Mouse (Mus musculus) retina, postnatal 1 day (tissue): Measurements from ENCODE around the gene Pla2g2f.

Source experiments
- DNase-seq: peaks from one replicate; pipeline ENCODE4 v3.0.0-alpha.2; 2012

Pla2g2f gene

GRCm38 (mm10) chr4:138712621-138713020 is 44.8 kb downstream of the Pla2g2f start:
- DNase-seq = no peak

GRCm38 (mm10) chr4:138712096-138712495 is 45.3 kb downstream of the Pla2g2f start:
- no peak for DNase-seq

- DNase-seq = no peak
Measured at GRCm38 (mm10) chr4:138711051-138711820, 46.2 kb downstream of the Pla2g2f start.

- DNase-seq = peak; percentile 53
Measured at GRCm38 (mm10) chr4:138710633-138711032, 46.8 kb downstream of the Pla2g2f start.

GRCm38 (mm10) chr4:138709944-138710343 is 47.5 kb downstream of the Pla2g2f start:
- DNase-seq = no peak

GRCm38 (mm10) chr4:138709246-138709645 is 48.2 kb downstream of the Pla2g2f start:
- no peak for DNase-seq

- DNase-seq = peak; percentile 73
Measured at GRCm38 (mm10) chr4:138708636-138709035, 48.8 kb downstream of the Pla2g2f start.

- no peak for DNase-seq
Measured at GRCm38 (mm10) chr4:138706620-138707019, 50.8 kb downstream of the Pla2g2f start.

- no peak for DNase-seq
Measured at GRCm38 (mm10) chr4:138704169-138704568, 53.3 kb downstream of the Pla2g2f start.

- peak; percentile 53 for DNase-seq
Measured at GRCm38 (mm10) chr4:138703591-138703990, 53.8 kb downstream of the Pla2g2f start.

GRCm38 (mm10) chr4:138702528-138702927 is 54.9 kb downstream of the Pla2g2f start:
- no peak for DNase-seq

GRCm38 (mm10) chr4:138702031-138702430 is 55.4 kb downstream of the Pla2g2f start:
- no peak for DNase-seq

GRCm38 (mm10) chr4:138701111-138701510 is 56.3 kb downstream of the Pla2g2f start:
- no peak for DNase-seq
